Mouse (Mus musculus) forebrain, embryonic 10.5 days (tissue): ENCODE results near the gene Mttp. TPM values are rescaled to one million over a fixed set of nuclear protein-coding genes. Genes with fewer than 3 reads are reported as not detected.

ENCODE experiments used
- DNase-seq: peaks from one replicate; pipeline ENCODE4 v3.0.0-alpha.2; 2017; ENCODE audit warnings: low spot score; ENCODE audit errors: extremely low spot score
- H3K27ac ChIP-seq: fragments of 300-500 bp; sonication (generic); 2 replicates; pipeline ENCODE4 v1.5.1; 2016; ENCODE audit warnings: mild to moderate bottlenecking
- H3K27me3 ChIP-seq: fragments of 300-500 bp; sonication (generic); 2 replicates; pipeline ENCODE4 v1.6.1; 2016; ENCODE audit warnings: mild to moderate bottlenecking; ENCODE audit not compliant: poor library complexity, severe bottlenecking
- H3K36me3 ChIP-seq: fragments of 300-500 bp; sonication (generic); replicated peaks from 2 replicates; pipeline ENCODE4 v1.6.1; 2016; ENCODE audit warnings: mild to moderate bottlenecking, moderate library complexity
- H3K4me1 ChIP-seq: fragments of 300-500 bp; sonication (generic); 2 replicates; pipeline ENCODE4 v1.6.1; 2016
- H3K4me3 ChIP-seq: fragments of 300-500 bp; sonication (generic); 2 replicates; pipeline ENCODE4 v1.5.1; 2016; ENCODE audit warnings: mild to moderate bottlenecking, moderate library complexity
- H3K9me3 ChIP-seq: fragments of 300-500 bp; sonication (generic); 2 replicates; pipeline ENCODE4 v1.6.1; 2016; ENCODE audit warnings: mild to moderate bottlenecking, moderate library complexity
- WGBS: fragments of 180-500 bp; shearing (Covaris S2); methylation state at CpG from one replicate; pipeline ENCODE4 v1.1.7; 2016; 5-methylcytosine and 5-hydroxymethylcytosine counted together
- polyA plus RNA-seq: library from polyadenylated mRNA; unstranded; fragments of >200 nt; fragmentation: Nextera tagmentation; extraction: Ambion mirVana; gene quantifications from 2 replicates; pipeline ENCODE4 v1.2.1, GENCODE M21; 2016

Mttp gene
- polyA plus RNA-seq, 1 experiment from 2014 or later, result 11.4 TPM

GRCm38 (mm10) chr3:138071004-138071403 lies 73.8 kb downstream of the Mttp start:
- Histone ChIP-seq H3K27me3 (peaks cover 12% of the 10 kb centered on the region; the same call in 1 of the 2 replicates), H3K4me1 (peaks cover 25% of the 10 kb centered on the region), H3K9me3 (0 out of 2 replicates have a peak, but pooled peaks cover 3% of the 10 kb centered on the region), H3K4me3 (no peak overlapping the region), H3K36me3 (no peaks in the 10 kb centered on the region), H3K27ac (peak overlapping the region; percentile 12; the same call in 1 of the 2 replicates)
- WGBS, result 0% methylated on average over 1 of the region's 1 CpGs
- DNase-seq, result no peak

- no peak for DNase-seq
- Histone ChIP-seq H3K36me3 (no peaks in the 10 kb centered on the region), H3K4me1 (peaks cover 35% of the 10 kb centered on the region), H3K27ac (peak overlapping the region; percentile 54), H3K4me3 (no peak overlapping the region), H3K27me3 (peaks cover 12% of the 10 kb centered on the region; the same call in 1 of the 2 replicates), H3K9me3 (0 out of 2 replicates have a peak, but pooled peaks cover 3% of the 10 kb centered on the region)
- WGBS, result 79% methylated on average over 18 of the region's 18 CpGs
These were observed 74.8 kb downstream of the Mttp start for GRCm38 (mm10) chr3:138069756-138070511.

- no peak for DNase-seq
- Histone ChIP-seq H3K4me1 (peaks cover 36% of the 10 kb centered on the region), H3K9me3 (0 out of 2 replicates have a peak, but pooled peaks cover 3% of the 10 kb centered on the region), H3K27ac (no peak overlapping the region), H3K4me3 (no peak overlapping the region), H3K36me3 (no peaks in the 10 kb centered on the region), H3K27me3 (peaks cover 12% of the 10 kb centered on the region; the same call in 1 of the 2 replicates)
- 95% methylated on average over 12 of the region's 12 CpGs for WGBS
These were observed 76.7 kb downstream of the Mttp start for GRCm38 (mm10) chr3:138068103-138068502.

- no peaks in the 10 kb centered on the region for H3K36me3 ChIP-seq
- DNase-seq, result no peak
- 90% methylated on average over 12 of the region's 12 CpGs for WGBS
- H3K27ac ChIP-seq, result no peak within 1 kb of the TSS
- H3K27me3 ChIP-seq, result peaks cover 12% of the 10 kb centered on the region; the same call in 1 of the 2 replicates
- 0 out of 2 replicates have a peak, but pooled peaks cover 3% of the 10 kb centered on the region for H3K9me3 ChIP-seq
- H3K4me3 ChIP-seq, result no peak within 1 kb of the TSS
- H3K4me1 ChIP-seq, result peaks cover 36% of the 10 kb centered on the region
These were observed 77.5 kb downstream of the Mttp start, which contains the start of gene Gm5105 for GRCm38 (mm10) chr3:138067288-138067687. Gm5105 (minus strand) TSS chr3:138067388.

GRCm38 (mm10) chr3:138066348-138066856 lies 78.4 kb downstream of the Mttp start:
- no peak overlapping the region for H3K4me3 ChIP-seq
- H3K4me1 ChIP-seq, result peaks cover 34% of the 10 kb centered on the region
- 90% methylated on average over 20 of the region's 20 CpGs for WGBS
- no peak overlapping the region for H3K27ac ChIP-seq
- H3K9me3 ChIP-seq, result 0 out of 2 replicates have a peak, but pooled peaks cover 3% of the 10 kb centered on the region
- peaks cover 12% of the 10 kb centered on the region; the same call in 1 of the 2 replicates for H3K27me3 ChIP-seq
- H3K36me3 ChIP-seq, result no peaks in the 10 kb centered on the region
- no peak for DNase-seq

GRCm38 (mm10) chr3:138065930-138066329 lies 78.8 kb downstream of the Mttp start:
- Histone ChIP-seq H3K27ac (0 out of 2 replicates have a peak overlapping the region, but pooled peaks have one; percentile 31), H3K27me3 (peaks cover 12% of the 10 kb centered on the region; the same call in 1 of the 2 replicates), H3K4me1 (peaks cover 29% of the 10 kb centered on the region), H3K9me3 (0 out of 2 replicates have a peak, but pooled peaks cover 3% of the 10 kb centered on the region), H3K36me3 (no peaks in the 10 kb centered on the region), H3K4me3 (no peak overlapping the region)
- 89% methylated on average over 16 of the region's 16 CpGs for WGBS
- no peak for DNase-seq

- no peak for DNase-seq
- H3K36me3 ChIP-seq, result no peaks in the 10 kb centered on the region
- peaks cover 12% of the 10 kb centered on the region; the same call in 1 of the 2 replicates for H3K27me3 ChIP-seq
- H3K9me3 ChIP-seq, result 0 out of 2 replicates have a peak, but pooled peaks cover 3% of the 10 kb centered on the region
- peak within 1 kb of the TSS; percentile 31; the same call in 1 of the 2 replicates for H3K27ac ChIP-seq
- H3K4me3 ChIP-seq, result no peak within 1 kb of the TSS
- H3K4me1 ChIP-seq, result peaks cover 20% of the 10 kb centered on the region
- 79% methylated on average over 33 of the region's 33 CpGs for WGBS
These were observed 79.8 kb downstream of the Mttp start, which contains the start of gene 1110002E22Rik for GRCm38 (mm10) chr3:138064732-138065645. 1110002E22Rik (plus strand) TSS chr3:138065052.

GRCm38 (mm10) chr3:138063731-138064329 lies 80.9 kb downstream of the Mttp start:
- Histone ChIP-seq H3K4me3 (no peak overlapping the region), H3K27ac (no peak overlapping the region), H3K4me1 (peaks cover 17% of the 10 kb centered on the region), H3K36me3 (no peaks in the 10 kb centered on the region), H3K27me3 (peaks cover 5% of the 10 kb centered on the region; the same call in 1 of the 2 replicates), H3K9me3 (0 out of 2 replicates have a peak, but pooled peaks cover 3% of the 10 kb centered on the region)
- no peak for DNase-seq
- WGBS, result 87% methylated on average over 14 of the region's 14 CpGs

GRCm38 (mm10) chr3:138062673-138063072 lies 82.1 kb downstream of the Mttp start:
- Histone ChIP-seq H3K4me3 (no peak overlapping the region), H3K9me3 (0 out of 2 replicates have a peak, but pooled peaks cover 3% of the 10 kb centered on the region), H3K27me3 (no peaks in the 10 kb centered on the region; the same call in 1 of the 2 replicates), H3K36me3 (no peaks in the 10 kb centered on the region), H3K4me1 (peaks cover 17% of the 10 kb centered on the region), H3K27ac (no peak overlapping the region)
- 93% methylated on average over 4 of the region's 4 CpGs for WGBS
- DNase-seq, result no peak

GRCm38 (mm10) chr3:138061205-138061911 lies 83.4 kb downstream of the Mttp start:
- Histone ChIP-seq H3K9me3 (0 out of 2 replicates have a peak, but pooled peaks cover under 1% of the 10 kb centered on the region), H3K4me1 (peaks cover 14% of the 10 kb centered on the region), H3K27ac (no peak overlapping the region), H3K4me3 (no peak overlapping the region), H3K27me3 (no peaks in the 10 kb centered on the region; the same call in 1 of the 2 replicates), H3K36me3 (no peaks in the 10 kb centered on the region)
- DNase-seq, result no peak
- WGBS, result 92% methylated on average over 9 of the region's 9 CpGs

- WGBS, result 87% methylated on average over 7 of the region's 7 CpGs
- Histone ChIP-seq H3K9me3 (no peaks in the 10 kb centered on the region), H3K27ac (no peak overlapping the region), H3K36me3 (no peaks in the 10 kb centered on the region), H3K4me3 (no peak overlapping the region), H3K27me3 (no peaks in the 10 kb centered on the region; the same call in 1 of the 2 replicates), H3K4me1 (peaks cover 5% of the 10 kb centered on the region)
- no peak for DNase-seq
These were observed 84.3 kb downstream of the Mttp start for GRCm38 (mm10) chr3:138060429-138060828.
